Mouse (Mus musculus) embryo, embryonic 10.5 days (tissue): Measurements from ENCODE around the gene Thy1.
A peak's percentile ranks its signal among the peaks of the same experiment; 100 is the strongest.

Source experiments
- DNase-seq: peaks from one replicate; pipeline ENCODE4 v3.0.0-alpha.2; 2015; ENCODE audit warnings: low spot score

Thy1 gene

GRCm38 (mm10) chr9:44042836-44043707 is at the start of gene Thy1:
TSS of gene Thy1 (plus strand) at chr9:44043384.
- peak; percentile 36 for DNase-seq

GRCm38 (mm10) chr9:43997681-43998080 is 45.5 kb upstream of the Thy1 start:
- DNase-seq = peak; percentile 9

GRCm38 (mm10) chr9:43998851-43999250 is 44.3 kb upstream of the Thy1 start:
- DNase-seq = no peak

- no peak for DNase-seq
Observed at GRCm38 (mm10) chr9:44004362-44004761, 38.8 kb upstream of the Thy1 start.

GRCm38 (mm10) chr9:44005305-44005704 is 37.9 kb upstream of the Thy1 start:
- no peak for DNase-seq

- peak; percentile 40 for DNase-seq
Observed at GRCm38 (mm10) chr9:44007323-44007722, 35.9 kb upstream of the Thy1 start.

GRCm38 (mm10) chr9:44007991-44008390 is 35.2 kb upstream of the Thy1 start:
- no peak for DNase-seq

- no peak for DNase-seq
Observed at GRCm38 (mm10) chr9:44010900-44011299, 32.3 kb upstream of the Thy1 start.

- DNase-seq = no peak
Observed at GRCm38 (mm10) chr9:44011668-44012067, 31.5 kb upstream of the Thy1 start.

GRCm38 (mm10) chr9:44012164-44012563 is 31.0 kb upstream of the Thy1 start:
- DNase-seq = no peak

GRCm38 (mm10) chr9:44012761-44013301 is 30.4 kb upstream of the Thy1 start:
- no peak for DNase-seq

- DNase-seq = no peak
Observed at GRCm38 (mm10) chr9:44013781-44014180, 29.4 kb upstream of the Thy1 start.

GRCm38 (mm10) chr9:44016304-44016703 is 26.9 kb upstream of the Thy1 start:
- no peak for DNase-seq

GRCm38 (mm10) chr9:44017846-44018245 is 25.3 kb upstream of the Thy1 start:
- no peak for DNase-seq

GRCm38 (mm10) chr9:44020001-44020400 is 23.2 kb upstream of the Thy1 start:
- DNase-seq = no peak

- DNase-seq = no peak
Observed at GRCm38 (mm10) chr9:44022100-44022847, 20.9 kb upstream of the Thy1 start.

GRCm38 (mm10) chr9:44024096-44024495 is 19.1 kb upstream of the Thy1 start:
- DNase-seq = no peak

- DNase-seq = no peak
Observed at GRCm38 (mm10) chr9:44029580-44030236, 13.5 kb upstream of the Thy1 start.

GRCm38 (mm10) chr9:44030646-44031045 is 12.5 kb upstream of the Thy1 start:
- no peak for DNase-seq

GRCm38 (mm10) chr9:44031079-44031478 is 12.1 kb upstream of the Thy1 start:
- no peak for DNase-seq

- DNase-seq = no peak
Observed at GRCm38 (mm10) chr9:44031946-44032345, 11.2 kb upstream of the Thy1 start.

GRCm38 (mm10) chr9:44033317-44033716 is 9.9 kb upstream of the Thy1 start:
- no peak for DNase-seq
